12 mouse cellular contexts compared by ENCODE assay signal in genomic region chr5:124931076-124931475, GRCm38 (mm10).
DNase-seq lines count a peak whose midpoint lies in the region; ATAC-seq and TF ChIP-seq lines count a peak whose summit lies in the region.
"Had no signal": no experiment of that assay in that cellular context is flagged by ENCODE, and none has a peak within 500 bp of the region (broad histone marks: within the 10 kb centered on the region; RNA-seq: fewer than 3 reads in every experiment).

No protein-coding gene starts in this region.

- no peak overlapping the region for H3K4me2 ChIP-seq in embryonic facial prominence, embryonic 12.5 days (replicated peaks)
- H3K4me2 ChIP-seq in forebrain, embryonic 16.5 days (ENCODE audit: low read length), result no peak overlapping the region
- no peak overlapping the region for H3K4me2 ChIP-seq in limb, embryonic 15.5 days
- H3K4me2 ChIP-seq in lung, postnatal 0 days (replicated peaks; ENCODE audit: low read depth, low read length), result no peak overlapping the region
- H3K4me2 ChIP-seq: heart, embryonic 11.5 days had no signal

- H3K9me3 ChIP-seq in embryonic facial prominence, embryonic 12.5 days, result no peaks in the 10 kb centered on the region
- H3K9me3 ChIP-seq in forebrain, embryonic 16.5 days (ENCODE audit: control insufficient read depth, low read length), result 0 out of 2 replicates have a peak, but pooled peaks cover 2% of the 10 kb centered on the region
- no peaks in the 10 kb centered on the region for H3K9me3 ChIP-seq in limb, embryonic 15.5 days
- H3K9me3 ChIP-seq in lung, postnatal 0 days (ENCODE audit: low read length), result no peaks in the 10 kb centered on the region

- peaks cover 15% of the 10 kb centered on the region for H3K4me1 ChIP-seq in embryonic facial prominence, embryonic 12.5 days
- peaks cover 14% of the 10 kb centered on the region for H3K4me1 ChIP-seq in forebrain, embryonic 16.5 days (replicated peaks; ENCODE audit: control insufficient read depth, insufficient read depth, low read length)
- peaks cover 29% of the 10 kb centered on the region for H3K4me1 ChIP-seq in limb, embryonic 15.5 days
- H3K4me1 ChIP-seq in lung, postnatal 0 days (ENCODE audit: insufficient read depth, low read depth, low read length), result no peaks in the 10 kb centered on the region

- no peaks in the 10 kb centered on the region for H3K36me3 ChIP-seq in embryonic facial prominence, embryonic 12.5 days
- H3K36me3 ChIP-seq in forebrain, embryonic 16.5 days (ENCODE audit: control insufficient read depth, insufficient read depth), result no peaks in the 10 kb centered on the region
- no peaks in the 10 kb centered on the region for H3K36me3 ChIP-seq in limb, embryonic 15.5 days
- no peaks in the 10 kb centered on the region for H3K36me3 ChIP-seq in lung, postnatal 0 days (ENCODE audit: insufficient read depth, low read length)

- peak overlapping the region; percentile 48 for H3K27ac ChIP-seq in embryonic facial prominence, embryonic 12.5 days
- no peak overlapping the region for H3K27ac ChIP-seq in forebrain, embryonic 16.5 days (ENCODE audit: low read length)
- H3K27ac ChIP-seq in limb, embryonic 15.5 days, result peak overlapping the region; percentile 72
- H3K27ac ChIP-seq in lung, postnatal 0 days (ENCODE audit: low read length), result no peak overlapping the region

- no peak overlapping the region for H3K4me3 ChIP-seq in embryonic facial prominence, embryonic 12.5 days
- H3K4me3 ChIP-seq in forebrain, embryonic 16.5 days (replicated peaks; ENCODE audit: low read length), result no peak overlapping the region
- H3K4me3 ChIP-seq in limb, embryonic 15.5 days, result no peak overlapping the region
- no peak overlapping the region for H3K4me3 ChIP-seq in lung, postnatal 0 days (ENCODE audit: low read depth, low read length)

- no peak for ATAC-seq in embryonic facial prominence, embryonic 12.5 days (ENCODE audit: insufficient number of reproducible peaks, insufficient read depth, low FRiP score, low TSS enrichment)
- ATAC-seq in forebrain, embryonic 16.5 days, result 0 out of 2 replicates have a peak, but pooled peaks have one; percentile 38
- no peak for ATAC-seq in limb, embryonic 15.5 days (ENCODE audit: insufficient number of reproducible peaks, low FRiP score, low TSS enrichment, low read depth)
- ATAC-seq in lung, postnatal 0 days, result no peak

- peak; percentile 87 for DNase-seq in retina, postnatal 1 day
- no peak for DNase-seq in spleen, postnatal 4 days (ENCODE audit: low spot score in 2 of 2)
- no peak for DNase-seq in lung, postnatal 0 days (ENCODE audit: low spot score)
- DNase-seq in frontal cortex, postnatal 10 days (ENCODE audit: low spot score in 2 of 2), result no peak
- DNase-seq: cerebellum, postnatal 36 days; kidney, postnatal 36 days; lung, adult 2 months; thymus, postnatal 4 days had no signal

- WGBS in embryonic facial prominence, embryonic 12.5 days, result 22% methylated on average over 8 of the region's 8 CpGs
- WGBS in forebrain, embryonic 16.5 days, result 12% methylated on average over 8 of the region's 8 CpGs
- 23% methylated on average over 8 of the region's 8 CpGs for WGBS in limb, embryonic 15.5 days
- WGBS in lung, postnatal 0 days, result 73% methylated on average over 8 of the region's 8 CpGs

- H3K9ac ChIP-seq in embryonic facial prominence, embryonic 12.5 days, result 0 out of 2 replicates have a peak overlapping the region, but pooled peaks have one; percentile 8
- peak overlapping the region; percentile 45 for H3K9ac ChIP-seq in forebrain, embryonic 16.5 days (replicated peaks; ENCODE audit: low read depth, low read length)
- H3K9ac ChIP-seq in limb, embryonic 15.5 days, result no peak overlapping the region
- H3K9ac ChIP-seq in lung, postnatal 0 days (replicated peaks; ENCODE audit: low read depth), result no peak overlapping the region

- no peaks in the 10 kb centered on the region for H3K27me3 ChIP-seq in embryonic facial prominence, embryonic 12.5 days
- H3K27me3 ChIP-seq in forebrain, embryonic 16.5 days (replicated peaks; ENCODE audit: control insufficient read depth, insufficient read depth, low read length), result no peaks in the 10 kb centered on the region
- no peaks in the 10 kb centered on the region for H3K27me3 ChIP-seq in limb, embryonic 15.5 days
- H3K27me3 ChIP-seq in lung, postnatal 0 days (replicated peaks; ENCODE audit: insufficient read depth, low read length), result no peaks in the 10 kb centered on the region

- TF ChIP-seq EP300 in lung, postnatal 0 days (IDR thresholded peaks at IDR 0.05), result no peak

- TF ChIP-seq CTCF in lung, postnatal 0 days (IDR thresholded peaks at IDR 0.05), result no peak

Comparison
In these comparisons a context has a peak if more than half of its experiments do, and no peak if none do; other contexts are left out.
1. H3K27ac ChIP-seq: peak in embryonic facial prominence, embryonic 12.5 days (single experiment) and limb, embryonic 15.5 days (single experiment); none in forebrain, embryonic 16.5 days (single experiment) and lung, postnatal 0 days (single experiment).
2. H3K9ac ChIP-seq: peak in embryonic facial prominence, embryonic 12.5 days (single experiment) and forebrain, embryonic 16.5 days (single experiment); none in limb, embryonic 15.5 days (single experiment) and lung, postnatal 0 days (single experiment).